Mouse (Mus musculus): Measurements from ENCODE around the gene Gm7697.
"Not testable (repeated sequence)": the region's sequence is repeated elsewhere in the genome, so short reads cannot be mapped to it uniquely, and the experiment has no call there.

Gm7697 gene

GRCm38 (mm10) chr8:69522876-69523275 is at the start of gene Gm7697:
Gm7697 (minus strand) TSS chr8:69522976.
- in situ Hi-C loops (cut with MboI; ENCODE audit: low pct_unique_long_range_greater_than_20kb in 1 of 2, low sequenced_read_pairs in 2 of 2, unreplicated experiment in 1 of 2): not testable (repeated sequence)

GRCm38 (mm10) chr8:69551249-69551648 is 28.5 kb upstream of the Gm7697 start:
- in situ Hi-C loops (cut with MboI; ENCODE audit: low pct_unique_long_range_greater_than_20kb in 1 of 2, low sequenced_read_pairs in 2 of 2, unreplicated experiment in 1 of 2): not testable (repeated sequence)

- in situ Hi-C loops (cut with MboI; ENCODE audit: low pct_unique_long_range_greater_than_20kb in 1 of 2, low sequenced_read_pairs in 2 of 2, unreplicated experiment in 1 of 2): not testable (repeated sequence)
These were observed 26.8 kb upstream of the Gm7697 start for GRCm38 (mm10) chr8:69549556-69549955.

GRCm38 (mm10) chr8:69548114-69548513 is 25.3 kb upstream of the Gm7697 start:
- in situ Hi-C loops (cut with MboI; ENCODE audit: low pct_unique_long_range_greater_than_20kb in 1 of 2, low sequenced_read_pairs in 2 of 2, unreplicated experiment in 1 of 2): not testable (repeated sequence)

GRCm38 (mm10) chr8:69547208-69547607 is 24.4 kb upstream of the Gm7697 start:
- in situ Hi-C loops (cut with MboI; ENCODE audit: low pct_unique_long_range_greater_than_20kb in 1 of 2, low sequenced_read_pairs in 2 of 2, unreplicated experiment in 1 of 2): not testable (repeated sequence)

GRCm38 (mm10) chr8:69545020-69545419 is 22.2 kb upstream of the Gm7697 start:
- in situ Hi-C loops (cut with MboI; ENCODE audit: low pct_unique_long_range_greater_than_20kb in 1 of 2, low sequenced_read_pairs in 2 of 2, unreplicated experiment in 1 of 2): not testable (repeated sequence)

GRCm38 (mm10) chr8:69544511-69544910 is 21.7 kb upstream of the Gm7697 start:
- in situ Hi-C loops (cut with MboI; ENCODE audit: low pct_unique_long_range_greater_than_20kb in 1 of 2, low sequenced_read_pairs in 2 of 2, unreplicated experiment in 1 of 2): not testable (repeated sequence)

DNA sequence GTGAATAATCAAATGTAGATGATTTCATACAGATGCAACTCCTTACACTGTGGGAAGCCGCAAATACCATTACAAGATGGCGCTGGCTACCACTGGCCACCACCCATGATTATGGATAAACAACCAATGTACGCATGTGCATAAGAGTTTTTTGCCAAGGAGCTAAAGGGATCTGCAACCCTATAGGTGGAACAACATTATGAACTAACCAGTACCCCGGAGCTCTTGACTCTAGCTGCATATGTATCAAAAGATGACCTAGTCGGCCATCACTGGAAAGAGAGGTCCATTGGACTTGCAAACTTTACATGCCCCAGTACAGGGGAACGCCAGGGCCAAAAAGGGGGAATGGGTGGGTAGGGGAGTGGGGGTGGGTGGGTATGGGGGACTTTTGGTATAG is 21.2 kb upstream of the Gm7697 start:
- in situ Hi-C loops (cut with MboI; ENCODE audit: low pct_unique_long_range_greater_than_20kb in 1 of 2, low sequenced_read_pairs in 2 of 2, unreplicated experiment in 1 of 2): not testable (repeated sequence)

DNA sequence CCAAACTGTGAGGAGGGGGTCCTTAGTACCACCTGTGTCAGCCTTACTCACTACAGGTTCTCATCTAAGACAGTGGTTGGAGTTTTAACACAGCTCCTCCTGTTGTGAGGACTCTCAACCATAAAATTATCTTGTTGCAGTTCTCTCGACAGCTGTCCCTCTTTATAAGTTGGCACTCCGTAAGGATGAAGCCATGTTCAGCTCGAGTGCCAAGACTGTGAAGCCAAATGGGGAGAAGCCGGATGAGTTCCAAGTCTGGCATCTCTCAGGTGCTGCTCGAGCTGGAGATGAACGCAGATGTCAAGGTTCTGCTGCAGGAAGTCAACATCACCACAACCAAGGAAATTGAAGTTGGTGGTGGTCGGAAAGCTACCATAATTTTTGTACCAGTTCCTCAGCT is 18.0 kb upstream of the Gm7697 start:
- in situ Hi-C loops (cut with MboI; ENCODE audit: low pct_unique_long_range_greater_than_20kb in 1 of 2, low sequenced_read_pairs in 2 of 2, unreplicated experiment in 1 of 2): not testable (repeated sequence)

GRCm38 (mm10) chr8:69540331-69540730 is 17.6 kb upstream of the Gm7697 start:
- in situ Hi-C loops (cut with MboI; ENCODE audit: low pct_unique_long_range_greater_than_20kb in 1 of 2, low sequenced_read_pairs in 2 of 2, unreplicated experiment in 1 of 2): not testable (repeated sequence)

DNA sequence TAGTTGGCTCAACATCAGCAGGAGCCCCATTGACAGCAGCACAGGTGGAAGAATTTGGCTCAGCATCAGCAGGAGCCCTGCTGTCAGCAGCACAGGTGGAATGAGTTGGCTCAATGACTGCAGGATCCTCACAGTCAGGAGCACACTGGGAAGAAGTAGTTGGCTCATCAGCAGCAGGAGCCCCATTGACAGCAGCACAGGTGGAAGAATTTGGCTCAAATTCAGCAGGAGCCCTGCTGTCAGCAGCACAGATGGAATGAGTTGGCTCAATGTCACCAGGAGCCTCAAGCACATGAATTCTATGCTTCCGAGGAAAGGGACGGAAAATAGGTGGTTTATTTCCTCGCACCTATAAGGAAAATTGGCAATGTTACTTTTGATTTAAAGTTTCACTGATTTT is 47.8 kb downstream of the Gm7697 start:
- in situ Hi-C loops (cut with MboI; ENCODE audit: low pct_unique_long_range_greater_than_20kb in 1 of 2, low sequenced_read_pairs in 2 of 2, unreplicated experiment in 1 of 2): not testable (repeated sequence)

DNA sequence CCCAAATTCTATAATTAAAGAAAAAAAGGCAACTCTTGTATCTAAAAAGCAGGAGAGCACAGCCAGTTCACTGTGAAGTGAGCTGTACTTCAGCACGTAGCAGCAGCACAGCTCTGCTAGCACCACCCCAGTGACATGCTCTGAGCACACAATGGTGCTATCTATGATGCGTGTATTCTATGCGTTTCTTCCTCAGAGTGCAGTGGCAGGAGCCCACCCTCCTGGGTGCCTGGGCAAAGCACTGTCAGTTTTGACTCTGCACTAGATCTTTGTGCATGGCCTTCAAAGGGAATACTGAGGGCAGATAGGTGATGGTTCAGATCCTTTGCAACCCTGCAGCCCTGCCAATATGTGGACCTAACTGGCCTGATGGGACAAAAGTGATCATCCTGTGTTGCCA is 69.3 kb downstream of the Gm7697 start, which contains the start of gene Gm9495:
Gene Gm9495, minus strand, starts transcription at position 101 of the 400 bp plus-strand sequence.
- in situ Hi-C loops (cut with MboI; ENCODE audit: low pct_unique_long_range_greater_than_20kb in 1 of 2, low sequenced_read_pairs in 2 of 2, unreplicated experiment in 1 of 2): not testable (repeated sequence)

All from mouse embryonic stem cell (cell line).